Mouse (Mus musculus) CH12.LX (cell line): ENCODE measurements at regions not wholly inside any gene's neighbourhood (a gene's known extent, or its start where the extent isn't known, plus 50 kb on each side); places are given as distances from the start of the nearest gene placed in this dataset.

Experiments used
- DNase-seq: peaks from one replicate; pipeline ENCODE4 v3.0.0-alpha.2; 2013; ENCODE audit errors: extremely low read depth
- H3K27ac ChIP-seq: 2 replicates; pipeline ENCODE4 v1.5.1; 2012; ENCODE audit warnings: low read depth, mild to moderate bottlenecking, control low read depth, moderate library complexity; ENCODE audit not compliant: insufficient read depth
- H3K27me3 ChIP-seq: replicated peaks from 2 replicates; pipeline ENCODE3; 2012; ENCODE audit warnings: inconsistent platforms
- H3K36me3 ChIP-seq, 2 experiments: replicated peaks in 1 of 2; 2 replicates each; pipeline versions ENCODE3 to v1.6.1; 2012; ENCODE audit warnings: inconsistent platforms in 1 of 2, low read length in 1 of 2, mild to moderate bottlenecking in 1 of 2, mixed read lengths in 1 of 2, moderate library complexity in 1 of 2; ENCODE audit not compliant: control insufficient read depth in 1 of 2, insufficient read depth in 1 of 2
- H3K4me1 ChIP-seq, 2 experiments: 2 replicates each; pipeline ENCODE4 v1.6.1; 2012; ENCODE audit warnings: inconsistent platforms in 1 of 2, moderate library complexity in 1 of 2; ENCODE audit not compliant: insufficient read depth in 2 of 2, control insufficient read depth in 1 of 2
- H3K4me2 ChIP-seq: 2 replicates; pipeline ENCODE4 v1.6.1; 2012; ENCODE audit warnings: low read depth, mild to moderate bottlenecking, control low read depth; ENCODE audit not compliant: poor library complexity, insufficient read depth, severe bottlenecking
- H3K4me3 ChIP-seq, 3 experiments: fragments of 150-350 bp in 1 of 3; sonication (generic) in 1 of 3; replicated peaks in 1 of 3; 2 replicates each; pipeline versions ENCODE3 to v1.5.1; 2011 to 2012; ENCODE audit warnings: low read depth in 2 of 3, low read length in 2 of 3, mild to moderate bottlenecking in 2 of 3, moderate library complexity in 2 of 3, control low read depth in 1 of 3, improper control_type of control experiment in 1 of 3, inconsistent platforms in 1 of 3, mixed read lengths in 1 of 3; ENCODE audit not compliant: poor library complexity in 1 of 3
- H3K79me2 ChIP-seq: replicated peaks from 2 replicates; pipeline ENCODE4 v1.6.1; 2012; ENCODE audit warnings: mild to moderate bottlenecking, moderate library complexity; ENCODE audit not compliant: control insufficient read depth, poor library complexity, insufficient read depth, severe bottlenecking; ENCODE audit errors: extremely low read depth
- H3K9ac ChIP-seq: 2 replicates; pipeline ENCODE4 v1.6.1; 2012; ENCODE audit warnings: low read depth, mild to moderate bottlenecking, control low read depth, moderate library complexity; ENCODE audit not compliant: insufficient read depth
- H3K9me3 ChIP-seq: replicated peaks from 2 replicates; pipeline ENCODE3; 2012; ENCODE audit warnings: low read length, inconsistent platforms, mixed read lengths
- BHLHE40 ChIP-seq: IDR thresholded peaks from 2 replicates; pipeline ENCODE4 v1.6.1; 2011; ENCODE audit warnings: mild to moderate bottlenecking, low read depth, low read length, improper control_type of control experiment
- CHD1 ChIP-seq: IDR thresholded peaks from 2 replicates; pipeline ENCODE4 v1.6.1; 2012; ENCODE audit warnings: low read depth, low read length, improper control_type of control experiment, inconsistent platforms
- CHD2 ChIP-seq: IDR thresholded peaks from 2 replicates; pipeline ENCODE4 v1.6.1; 2011; ENCODE audit warnings: low read length, improper control_type of control experiment
- ELF1 ChIP-seq: IDR thresholded peaks from 2 replicates; pipeline ENCODE4 v1.6.1; 2014; ENCODE audit warnings: low read depth, mild to moderate bottlenecking, inconsistent platforms, low read length, improper control_type of control experiment
- EP300 ChIP-seq: IDR thresholded peaks from 2 replicates; pipeline ENCODE4 v1.6.1; 2011; ENCODE audit warnings: low read length, improper control_type of control experiment
- GABPA ChIP-seq: IDR thresholded peaks from 2 replicates; pipeline ENCODE4 v1.6.1; 2012; ENCODE audit warnings: low read depth, low read length, improper control_type of control experiment, inconsistent platforms; ENCODE audit not compliant: insufficient replicate concordance
- IRF4 ChIP-seq: IDR thresholded peaks from 2 replicates; pipeline ENCODE4 v1.6.1; 2014; ENCODE audit warnings: low read depth, mild to moderate bottlenecking, inconsistent platforms, low read length, improper control_type of control experiment
- JUN ChIP-seq: IDR thresholded peaks from 2 replicates; pipeline ENCODE4 v1.6.1; 2011; ENCODE audit warnings: low read depth, mild to moderate bottlenecking, low read length, improper control_type of control experiment, moderate library complexity; ENCODE audit not compliant: insufficient read depth
- MEF2A ChIP-seq: IDR thresholded peaks from 2 replicates; pipeline ENCODE4 v1.6.1; 2014; ENCODE audit warnings: low read depth, mild to moderate bottlenecking, inconsistent platforms, low read length, improper control_type of control experiment, borderline replicate concordance
- MXI1 ChIP-seq: IDR thresholded peaks from 2 replicates; pipeline ENCODE4 v1.6.1; 2011; ENCODE audit warnings: mild to moderate bottlenecking, low read depth, low read length, improper control_type of control experiment
- MYC ChIP-seq: IDR thresholded peaks from 2 replicates; pipeline ENCODE4 v1.6.1; 2011; ENCODE audit warnings: low read depth, mild to moderate bottlenecking, improper control_type of control experiment, low read length
- POLR2AphosphoS2 ChIP-seq: IDR thresholded peaks from 2 replicates; pipeline ENCODE4 v1.6.1; 2011; ENCODE audit warnings: low read depth, low read length, improper control_type of control experiment
- RAD21 ChIP-seq: IDR thresholded peaks from 2 replicates; pipeline ENCODE4 v1.6.1; 2011; ENCODE audit warnings: low read depth, mild to moderate bottlenecking, low read length, improper control_type of control experiment, moderate library complexity
- SIN3A ChIP-seq: IDR thresholded peaks from 2 replicates; pipeline ENCODE4 v1.6.1; 2012; ENCODE audit warnings: low read length, improper control_type of control experiment, inconsistent platforms
- SMC3 ChIP-seq: IDR thresholded peaks from 2 replicates; pipeline ENCODE4 v1.6.1; 2011; ENCODE audit warnings: low read depth, low read length, improper control_type of control experiment
- TBP ChIP-seq: conservative IDR thresholded peaks from 2 replicates; pipeline ENCODE4 v1.6.1; 2011; ENCODE audit warnings: low read depth, low read length, improper control_type of control experiment
- TCF12 ChIP-seq: IDR thresholded peaks from 2 replicates; pipeline ENCODE4 v1.6.1; 2014; ENCODE audit warnings: low read depth, mild to moderate bottlenecking, inconsistent platforms, low read length, improper control_type of control experiment
- ZC3H11A ChIP-seq: IDR thresholded peaks from 2 replicates; pipeline ENCODE4 v1.6.1; 2012; ENCODE audit warnings: low read depth, mild to moderate bottlenecking, inconsistent platforms, low read length, improper control_type of control experiment
- ZKSCAN1 ChIP-seq: IDR thresholded peaks from 2 replicates; pipeline ENCODE4 v1.6.1; 2012; ENCODE audit warnings: low read depth, inconsistent platforms, low read length, improper control_type of control experiment, borderline replicate concordance
- ZNF384 ChIP-seq: IDR thresholded peaks from 2 replicates; pipeline ENCODE4 v1.6.1; 2012; ENCODE audit warnings: low read depth, low read length, improper control_type of control experiment, inconsistent platforms
- dilution Hi-C: fragments of 300-500 bp; cut with MboI; formaldehyde crosslinking; loops from 2 replicates; pipeline ENCODE4 v1.14.3; 2020; ENCODE audit warnings: low sequenced_read_pairs; ENCODE audit not compliant: extremely low pct_unique_long_range_greater_than_20kb, extremely low pct_ligation_motif_present
- in situ Hi-C: fragments of 300-500 bp; cut with MboI; formaldehyde crosslinking; loops from 3 replicates; pipeline ENCODE4 v1.14.3; 2019; ENCODE audit warnings: low sequenced_read_pairs, low pct_ligation_motif_present, low pct_unique_long_range_greater_than_20kb, mixed read lengths

DNA sequence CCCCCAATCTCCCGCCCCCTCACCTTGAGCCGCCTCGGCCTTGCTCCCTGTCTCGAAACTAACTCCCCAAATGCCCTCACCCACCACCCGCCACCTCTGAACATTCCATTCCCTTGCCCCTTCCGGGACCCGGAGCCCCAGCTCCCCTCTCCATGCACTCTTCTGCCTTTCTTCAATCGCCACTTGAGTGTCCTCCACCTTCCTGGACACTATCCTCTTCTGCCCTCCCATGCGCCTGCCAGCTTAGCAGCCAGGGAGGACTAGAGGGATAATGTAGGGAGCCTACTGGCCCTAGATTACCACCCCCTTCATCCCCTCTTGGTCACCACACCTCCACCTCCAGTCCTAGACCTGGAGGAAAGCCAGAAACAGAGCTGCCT, 352.3 kb downstream of the Bcor start:
- Histone ChIP-seq H3K4me3 (no peak overlapping the region), H3K79me2 (no peaks in the 10 kb centered on the region), H3K27me3 (no peaks in the 10 kb centered on the region), H3K36me3 (no peaks in the 10 kb centered on the region), H3K4me2 (no peak overlapping the region), H3K9me3 (peaks cover 2% of the 10 kb centered on the region), H3K4me1 (peaks cover 6 to 12% of the 10 kb centered on the region in 2 experiments; a peak in 2 of 4 replicates), H3K9ac (no peak overlapping the region), H3K27ac (no peak overlapping the region)
- in situ Hi-C loops (no loop called here), dilution Hi-C loops (no loop called here)
- TF ChIP-seq SIN3A = no peak
- TF ChIP-seq CHD2 = no peak
- no peak for TF ChIP-seq POLR2AphosphoS2
- no peak for TF ChIP-seq ZC3H11A
- TF ChIP-seq ZNF384 = no peak
- TF ChIP-seq TBP = no peak
- no peak for TF ChIP-seq ELF1
- no peak for DNase-seq

DNA sequence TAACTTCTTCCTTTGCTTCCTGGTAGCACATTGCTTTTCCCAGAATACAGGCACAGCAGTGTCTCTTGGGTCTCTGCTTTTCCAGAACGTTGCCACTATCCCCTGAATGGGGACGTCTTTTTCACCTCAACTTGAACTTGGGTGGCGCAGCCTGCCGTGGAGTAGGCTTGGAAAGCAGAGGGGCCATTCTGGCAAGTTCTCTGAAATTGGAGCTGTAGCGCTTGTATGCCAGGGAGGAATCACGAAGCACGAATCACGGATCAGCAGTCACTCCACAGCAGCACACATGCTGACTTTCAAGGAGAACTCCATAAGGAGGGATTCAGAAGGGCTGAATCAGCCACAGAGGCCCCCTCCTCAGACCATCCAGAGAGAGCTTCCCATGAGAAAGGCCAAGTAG, 351.2 kb downstream of the Bcor start:
- no peak overlapping the region for H3K4me2 ChIP-seq
- H3K9me3 ChIP-seq = peaks cover 2% of the 10 kb centered on the region
- no peak for DNase-seq
- no peak overlapping the region for H3K4me3 ChIP-seq
- no peaks in the 10 kb centered on the region for H3K36me3 ChIP-seq
- H3K27ac ChIP-seq = no peak overlapping the region
- H3K79me2 ChIP-seq = no peaks in the 10 kb centered on the region
- no peak for TF ChIP-seq TCF12
- TF ChIP-seq MXI1 = no peak
- no peak for TF ChIP-seq JUN
- TF ChIP-seq ZKSCAN1 = no peak
- no peak for TF ChIP-seq ZC3H11A
- no peak for TF ChIP-seq MEF2A
- TF ChIP-seq EP300 = no peak
- no peak for TF ChIP-seq GABPA
- TF ChIP-seq MYC = no peak
- no peak for TF ChIP-seq IRF4
- no peak for TF ChIP-seq SMC3
- TF ChIP-seq BHLHE40 = no peak
- TF ChIP-seq CHD1 = no peak
- no peak for TF ChIP-seq RAD21
- no peaks in the 10 kb centered on the region for H3K27me3 ChIP-seq
- H3K4me1 ChIP-seq = peaks cover 6 to 12% of the 10 kb centered on the region in 2 experiments; a peak in 2 of 4 replicates
- no peak overlapping the region for H3K9ac ChIP-seq
- in situ Hi-C loops = no loop called here
- dilution Hi-C loops = no loop called here
